Comparison of ENCODE assay signal across 8 mouse cellular contexts in the genomic region with DNA sequence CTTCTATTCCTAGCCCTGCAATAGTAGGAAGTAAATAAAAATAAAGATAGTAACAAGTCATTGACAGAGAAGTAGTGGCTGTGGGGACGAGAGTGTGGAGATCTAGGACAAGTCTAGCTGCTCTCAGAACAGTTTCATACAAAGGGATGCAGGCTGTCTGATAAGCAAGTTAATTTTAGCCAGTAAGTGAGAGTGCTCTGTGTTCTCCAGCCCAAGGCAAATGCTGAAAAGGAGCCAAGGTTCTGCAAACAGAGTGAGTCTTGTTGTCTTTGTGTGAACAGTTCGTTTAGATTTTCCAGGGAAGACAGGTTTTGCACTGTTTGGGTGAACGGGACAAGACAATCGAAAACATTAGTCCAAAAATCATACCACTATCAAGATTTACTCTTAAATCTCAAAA. TPM values are rescaled to one million over a fixed set of nuclear protein-coding genes. Genes with fewer than 3 reads are reported as not detected.
A peak's percentile ranks its signal among the peaks of the same experiment; 100 is the strongest.
DNase-seq lines count a peak whose midpoint lies in the region; ATAC-seq and TF ChIP-seq lines count a peak whose summit lies in the region.
"Had no signal": no experiment of that assay in that cellular context is flagged by ENCODE, and none has a peak within 500 bp of the region (broad histone marks: within the 10 kb centered on the region; RNA-seq: fewer than 3 reads in every experiment).

No protein-coding gene starts in this region.

- TF ChIP-seq CTCF in lung, embryonic 14.5 days (IDR thresholded peaks at IDR 0.05; ENCODE audit: low read depth): no peak
- TF ChIP-seq CTCF in lung, postnatal 0 days (IDR thresholded peaks at IDR 0.05): no peak

- WGBS in lung, embryonic 14.5 days: 36% methylated on average over 4 of the region's 4 CpGs
- 35% methylated on average over 4 of the region's 4 CpGs for WGBS in lung, postnatal 0 days
- WGBS in heart, embryonic 14.5 days: 17% methylated on average over 4 of the region's 4 CpGs

- H3K27ac ChIP-seq in lung, embryonic 14.5 days (ENCODE audit: low read depth): no peak overlapping the region
- no peak overlapping the region for H3K27ac ChIP-seq in lung, postnatal 0 days (ENCODE audit: low read length)
- peak overlapping the region; percentile 75 to 76 for H3K27ac ChIP-seq in heart, embryonic 14.5 days (replicated peaks in 1 of 2; ENCODE audit: control insufficient read depth in 1 of 2, insufficient read depth in 1 of 2, low read depth in 2 of 2, low read length in 2 of 2)
- H3K27ac ChIP-seq: limb, embryonic 13.5 days had no signal

- no peak overlapping the region for H3K4me2 ChIP-seq in lung, embryonic 14.5 days
- H3K4me2 ChIP-seq in lung, postnatal 0 days (replicated peaks; ENCODE audit: low read depth, low read length): no peak overlapping the region
- peak overlapping the region; percentile 41 for H3K4me2 ChIP-seq in heart, embryonic 14.5 days (ENCODE audit: low read length)
- H3K4me2 ChIP-seq: limb, embryonic 13.5 days had no signal

- no peak; the same call in 1 of the 2 replicates for ATAC-seq in lung, embryonic 14.5 days (ENCODE audit: insufficient read depth)
- ATAC-seq in lung, postnatal 0 days: no peak
- peak; percentile 56; the same call in 1 of the 2 replicates for ATAC-seq in heart, embryonic 14.5 days (ENCODE audit: insufficient number of reproducible peaks, insufficient read depth, low FRiP score, low read depth)

- H3K27me3 ChIP-seq in lung, embryonic 14.5 days (ENCODE audit: insufficient read depth, low read length): no peaks in the 10 kb centered on the region
- H3K27me3 ChIP-seq in lung, postnatal 0 days (replicated peaks; ENCODE audit: insufficient read depth, low read length): no peaks in the 10 kb centered on the region
- no peaks in the 10 kb centered on the region for H3K27me3 ChIP-seq in heart, embryonic 14.5 days (ENCODE audit: control insufficient read depth, insufficient read depth, low read length)
- H3K27me3 ChIP-seq: limb, embryonic 13.5 days had no signal

- intact Hi-C loops in left cerebral cortex, postnatal 25 days (cut with DNase I): no loop called here

- peak; percentile 45 for DNase-seq in lung, embryonic 14.5 days
- no peak for DNase-seq in lung, postnatal 0 days (ENCODE audit: low spot score)
- peak; percentile 66 to 68 for DNase-seq in cerebellum, postnatal 10 days
- DNase-seq in left cerebral cortex, postnatal 25 days (ENCODE audit: low spot score in 2 of 2): peak; percentile 44 to 67
- DNase-seq in spleen, postnatal 10 days (ENCODE audit: low spot score in 2 of 2): no peak
- no peak for DNase-seq in embryo, embryonic 11 days

- peaks cover 2% of the 10 kb centered on the region; the same call in 1 of the 2 replicates for H3K4me1 ChIP-seq in lung, embryonic 14.5 days (ENCODE audit: insufficient read depth)
- no peaks in the 10 kb centered on the region; the same call in 1 of the 2 replicates for H3K4me1 ChIP-seq in lung, postnatal 0 days (ENCODE audit: insufficient read depth, low read depth, low read length)
- peaks cover 0 to 3% of the 10 kb centered on the region in 2 experiments; a peak in 1 of 4 replicates for H3K4me1 ChIP-seq in heart, embryonic 14.5 days (ENCODE audit: control insufficient read depth in 2 of 2, insufficient read depth in 2 of 2, low read length in 2 of 2)

- H3K9me3 ChIP-seq in lung, embryonic 14.5 days (ENCODE audit: low read depth, low read length): no peaks in the 10 kb centered on the region
- H3K9me3 ChIP-seq in lung, postnatal 0 days (ENCODE audit: low read length): no peaks in the 10 kb centered on the region
- H3K9me3 ChIP-seq in heart, embryonic 14.5 days (ENCODE audit: control insufficient read depth, low read length): no peaks in the 10 kb centered on the region
- H3K9me3 ChIP-seq: limb, embryonic 13.5 days had no signal

- no peak overlapping the region for H3K9ac ChIP-seq in lung, embryonic 14.5 days
- no peak overlapping the region for H3K9ac ChIP-seq in lung, postnatal 0 days (replicated peaks; ENCODE audit: low read depth)
- no peak overlapping the region for H3K9ac ChIP-seq in heart, embryonic 14.5 days (ENCODE audit: low read length)
- H3K9ac ChIP-seq: limb, embryonic 13.5 days had no signal

- H3K4me3 ChIP-seq in lung, embryonic 14.5 days (ENCODE audit: low read depth, low read length): no peak overlapping the region
- H3K4me3 ChIP-seq in lung, postnatal 0 days (ENCODE audit: low read depth, low read length): no peak overlapping the region
- H3K4me3 ChIP-seq in heart, embryonic 14.5 days (ENCODE audit: control insufficient read depth in 1 of 2, insufficient read depth in 1 of 2, low read depth in 1 of 2, low read length in 2 of 2): no peak overlapping the region
- H3K4me3 ChIP-seq: limb, embryonic 13.5 days had no signal

- H3K36me3 ChIP-seq in lung, embryonic 14.5 days (ENCODE audit: insufficient read depth): no peaks in the 10 kb centered on the region
- H3K36me3 ChIP-seq in lung, postnatal 0 days (ENCODE audit: insufficient read depth, low read length): no peaks in the 10 kb centered on the region
- H3K36me3 ChIP-seq in heart, embryonic 14.5 days (ENCODE audit: control insufficient read depth, insufficient read depth, low read length): no peaks in the 10 kb centered on the region
- H3K36me3 ChIP-seq: limb, embryonic 13.5 days had no signal

- no peak for TF ChIP-seq EP300 in lung, postnatal 0 days (IDR thresholded peaks at IDR 0.05)

RNA-seq across cellular contexts. Expression of a gene that starts 25.4 kb away (rescaled TPM):
- polyA plus RNA-seq in lung, embryonic 14.5 days (2014; fragmentation: Nextera tagmentation; extraction: Ambion mirVana): 46.9 and 52.0 TPM in 2 replicates
- 68.9 and 79.4 TPM in 2 replicates for polyA plus RNA-seq in lung, postnatal 0 days (2015; fragmentation: Nextera tagmentation; extraction: Ambion mirVana)
- polyA plus RNA-seq in heart, embryonic 14.5 days (2014; fragmentation: Nextera tagmentation; extraction: Ambion mirVana): 14.7 and 21.2 TPM in 2 replicates
- total RNA-seq in left cerebral cortex, postnatal 25 days (2021): 100 to 1,000 TPM; 163 to 183 TPM

Comparison
In these comparisons a context has a peak if more than half of its experiments do, and no peak if none do; other contexts are left out.
1. DNase-seq: peak in lung, embryonic 14.5 days (single experiment), cerebellum, postnatal 10 days (2 of 2) and left cerebral cortex, postnatal 25 days (2 of 2); none in lung, postnatal 0 days (single experiment), spleen, postnatal 10 days (0 of 2) and embryo, embryonic 11 days (single experiment).
2. H3K27ac ChIP-seq: peak in heart, embryonic 14.5 days (2 of 2); none in lung, embryonic 14.5 days (single experiment) and lung, postnatal 0 days (single experiment).